Mouse (Mus musculus) midbrain, embryonic 12.5 days (tissue): ENCODE measurements at regions not wholly inside any gene's neighbourhood (a gene's known extent, or its start where the extent isn't known, plus 50 kb on each side); places are given as distances from the start of the nearest gene placed in this dataset.
"Not testable (repeated sequence)": the region's sequence is repeated elsewhere in the genome, so short reads cannot be mapped to it uniquely, and the experiment has no call there.

Experiments used
- ATAC-seq: fragments of 200-750 bp; cut with Nextera tagmentation; 2 replicates; pipeline ENCODE4 v1.8.0; 2017; ENCODE audit warnings: low read depth, moderate TSS enrichment, moderate library complexity; ENCODE audit not compliant: low FRiP score
- H3K27ac ChIP-seq: fragments of 300-500 bp; sonication (generic); replicated peaks from 2 replicates; pipeline ENCODE4 v1.5.1; 2016; ENCODE audit warnings: mild to moderate bottlenecking
- H3K27me3 ChIP-seq: fragments of 300-500 bp; sonication (generic); 2 replicates; pipeline ENCODE4 v1.6.1; 2016; ENCODE audit warnings: mild to moderate bottlenecking
- H3K36me3 ChIP-seq: fragments of 300-500 bp; sonication (generic); 2 replicates; pipeline ENCODE4 v1.6.1; 2016
- H3K4me1 ChIP-seq: fragments of 300-500 bp; sonication (generic); 2 replicates; pipeline ENCODE4 v1.6.1; 2016
- H3K4me2 ChIP-seq: fragments of 300-500 bp; sonication (generic); replicated peaks from 2 replicates; pipeline ENCODE4 v1.6.1; 2016; ENCODE audit warnings: mild to moderate bottlenecking, moderate library complexity
- H3K4me3 ChIP-seq: fragments of 300-500 bp; sonication (generic); 2 replicates; pipeline ENCODE4 v1.5.1; 2016; ENCODE audit warnings: mild to moderate bottlenecking
- H3K9ac ChIP-seq: fragments of 300-500 bp; sonication (generic); replicated peaks from 2 replicates; pipeline ENCODE4 v1.6.1; 2016; ENCODE audit warnings: mild to moderate bottlenecking, moderate library complexity
- H3K9me3 ChIP-seq: fragments of 300-500 bp; sonication (generic); 2 replicates; pipeline ENCODE4 v1.6.1; 2016; ENCODE audit warnings: mild to moderate bottlenecking
- WGBS: fragments of 180-500 bp; shearing (Covaris S2); methylation state at CpG from one replicate; pipeline ENCODE4 v1.1.7; 2016; 5-methylcytosine and 5-hydroxymethylcytosine counted together

- H3K4me1 ChIP-seq = no peaks in the 10 kb centered on the region
- no peaks in the 10 kb centered on the region for H3K27me3 ChIP-seq
- no peaks in the 10 kb centered on the region for H3K36me3 ChIP-seq
- no peak overlapping the region for H3K4me3 ChIP-seq
- no peaks in the 10 kb centered on the region for H3K9me3 ChIP-seq
- 75% methylated on average over 2 of the region's 2 CpGs for WGBS
- H3K9ac ChIP-seq = no peak overlapping the region
- no peak for ATAC-seq
- H3K4me2 ChIP-seq = no peak overlapping the region
- no peak overlapping the region for H3K27ac ChIP-seq
These were observed 943.7 kb upstream of the Prmt6 start for GRCm38 (mm10) chr3:111194541-111194940.

GRCm38 (mm10) chr3:111166698-111167097 is 915.9 kb upstream of the Prmt6 start:
- no peak overlapping the region for H3K9ac ChIP-seq
- H3K36me3 ChIP-seq = no peaks in the 10 kb centered on the region
- no peaks in the 10 kb centered on the region for H3K4me1 ChIP-seq
- H3K4me3 ChIP-seq = no peak overlapping the region
- no peak overlapping the region for H3K4me2 ChIP-seq
- no peak overlapping the region for H3K27ac ChIP-seq
- no peak for ATAC-seq
- H3K27me3 ChIP-seq = no peaks in the 10 kb centered on the region
- no peaks in the 10 kb centered on the region for H3K9me3 ChIP-seq
- 92% methylated on average over 3 of the region's 3 CpGs for whole genome bisulfite sequencing

GRCm38 (mm10) chr3:111141196-111141595 is 890.4 kb upstream of the Prmt6 start:
- H3K27ac ChIP-seq, H3K4me1 ChIP-seq, ATAC-seq, H3K9ac ChIP-seq, H3K9me3 ChIP-seq, H3K4me3 ChIP-seq, H3K27me3 ChIP-seq, H3K36me3 ChIP-seq, H3K4me2 ChIP-seq: not testable (repeated sequence)
- WGBS = 81% methylated on average over 1 of the region's 1 CpGs

GRCm38 (mm10) chr3:111108982-111109381 is 858.2 kb upstream of the Prmt6 start:
- Histone ChIP-seq H3K4me1 (no peaks in the 10 kb centered on the region), H3K27ac (no peak overlapping the region), H3K9me3 (no peaks in the 10 kb centered on the region), H3K4me3 (no peak overlapping the region), H3K4me2 (no peak overlapping the region), H3K27me3 (no peaks in the 10 kb centered on the region), H3K9ac (no peak overlapping the region), H3K36me3 (no peaks in the 10 kb centered on the region)
- no peak for ATAC-seq
- WGBS = 93% methylated on average over 7 of the region's 7 CpGs

DNA sequence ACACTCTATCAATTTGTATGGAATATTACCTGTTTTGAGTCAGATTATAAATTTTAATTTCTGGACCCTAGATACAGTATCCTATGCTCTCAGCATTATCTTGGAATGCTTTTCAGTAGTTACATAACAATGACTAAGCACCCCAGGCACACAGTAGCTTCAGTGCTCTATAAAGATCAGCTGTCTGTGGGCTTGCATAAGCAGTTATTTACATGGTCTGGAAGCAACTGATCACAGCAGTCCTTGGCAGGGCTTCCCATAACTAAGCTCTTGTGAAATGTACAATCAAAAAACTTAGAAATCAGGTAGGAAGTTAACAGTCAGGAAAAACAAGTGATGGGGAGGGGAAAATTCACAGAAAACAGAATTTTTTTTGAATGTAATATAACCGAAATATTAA is 851.8 kb upstream of the Prmt6 start:
- Histone ChIP-seq H3K9me3 (no peaks in the 10 kb centered on the region), H3K36me3 (no peaks in the 10 kb centered on the region), H3K4me3 (no peak overlapping the region), H3K9ac (no peak overlapping the region), H3K27me3 (no peaks in the 10 kb centered on the region), H3K4me1 (no peaks in the 10 kb centered on the region), H3K27ac (no peak overlapping the region), H3K4me2 (no peak overlapping the region)
- WGBS = 82% methylated on average over 1 of the region's 1 CpGs
- no peak for ATAC-seq

GRCm38 (mm10) chr3:111074311-111074710 is 823.5 kb upstream of the Prmt6 start:
- WGBS = 58% methylated on average over 1 of the region's 1 CpGs
- H3K36me3 ChIP-seq = no peaks in the 10 kb centered on the region
- no peak overlapping the region for H3K4me3 ChIP-seq
- H3K27ac ChIP-seq = no peak overlapping the region
- ATAC-seq = no peak
- H3K9ac ChIP-seq = no peak overlapping the region
- H3K27me3 ChIP-seq = no peaks in the 10 kb centered on the region
- no peaks in the 10 kb centered on the region for H3K4me1 ChIP-seq
- H3K4me2 ChIP-seq = no peak overlapping the region
- no peaks in the 10 kb centered on the region; the same call in 1 of the 2 replicates for H3K9me3 ChIP-seq

GRCm38 (mm10) chr3:111070301-111070700 is 819.5 kb upstream of the Prmt6 start:
- Histone ChIP-seq H3K4me2 (no peak overlapping the region), H3K27me3 (no peaks in the 10 kb centered on the region), H3K4me1 (no peaks in the 10 kb centered on the region), H3K9ac (no peak overlapping the region), H3K27ac (no peak overlapping the region), H3K36me3 (no peaks in the 10 kb centered on the region), H3K9me3 (no peaks in the 10 kb centered on the region), H3K4me3 (no peak overlapping the region)
- no peak for ATAC-seq

- H3K9me3 ChIP-seq = no peaks in the 10 kb centered on the region
- 66% methylated on average over 2 of the region's 2 CpGs for WGBS
- ATAC-seq = peak; percentile 70
These were observed 819.0 kb upstream of the Prmt6 start for GRCm38 (mm10) chr3:111069843-111070242.

GRCm38 (mm10) chr3:111069156-111069555 is 818.4 kb upstream of the Prmt6 start:
- Histone ChIP-seq H3K4me3 (no peak overlapping the region), H3K9ac (no peak overlapping the region), H3K4me1 (no peaks in the 10 kb centered on the region), H3K36me3 (no peaks in the 10 kb centered on the region), H3K9me3 (no peaks in the 10 kb centered on the region), H3K4me2 (no peak overlapping the region), H3K27ac (no peak overlapping the region), H3K27me3 (no peaks in the 10 kb centered on the region)
- ATAC-seq = no peak
- WGBS = 22% methylated on average over 7 of the region's 7 CpGs

More at GRCm38 (mm10) chr3:111069843-111070242, 819.0 kb upstream of the Prmt6 start:
- Histone ChIP-seq H3K4me3 (no peak overlapping the region), H3K36me3 (no peaks in the 10 kb centered on the region), H3K4me1 (no peaks in the 10 kb centered on the region), H3K27ac (no peak overlapping the region), H3K27me3 (no peaks in the 10 kb centered on the region), H3K4me2 (no peak overlapping the region), H3K9ac (no peak overlapping the region)

- no peaks in the 10 kb centered on the region for H3K27me3 ChIP-seq
- no peaks in the 10 kb centered on the region for H3K36me3 ChIP-seq
- ATAC-seq = no peak
- no peak overlapping the region for H3K4me3 ChIP-seq
- no peaks in the 10 kb centered on the region for H3K4me1 ChIP-seq
- H3K4me2 ChIP-seq = no peak overlapping the region
- no peak overlapping the region for H3K9ac ChIP-seq
- H3K27ac ChIP-seq = no peak overlapping the region
- 83% methylated on average over 2 of the region's 2 CpGs for WGBS
- H3K9me3 ChIP-seq = no peaks in the 10 kb centered on the region
These were observed 798.8 kb upstream of the Prmt6 start for GRCm38 (mm10) chr3:111049638-111050037.
